Mouse (Mus musculus): ENCODE data around the gene Ell2. TPM values are rescaled to one million over a fixed set of nuclear protein-coding genes. Genes with fewer than 3 reads are reported as not detected.
A peak's percentile ranks its signal among the peaks of the same experiment; 100 is the strongest.
"Not testable (repeated sequence)": the region's sequence is repeated elsewhere in the genome, so short reads cannot be mapped to it uniquely, and the experiment has no call there.

Gene Ell2
- polyA plus RNA-seq, 1 experiment from 2014 or later = 1.1 TPM

DNA sequence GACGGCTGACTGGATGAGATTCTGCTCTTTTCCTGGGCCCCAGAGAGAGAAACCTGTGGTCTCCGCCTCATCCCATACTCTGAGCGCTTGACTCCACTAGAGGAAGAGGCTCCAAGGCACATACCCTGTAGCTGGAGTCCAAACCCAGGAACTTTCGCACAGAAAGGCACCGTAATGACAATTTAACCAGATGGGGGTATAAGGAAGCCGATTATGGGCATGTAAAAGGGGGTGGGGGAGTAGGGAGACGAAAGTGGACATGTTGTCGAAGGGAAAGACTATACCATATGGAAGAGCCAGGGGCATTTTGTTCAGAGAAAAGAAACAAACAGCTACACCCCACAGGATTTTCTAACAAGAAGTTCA lies 2.1 kb downstream of the Ell2 start:
- peaks cover 7% of the 10 kb centered on the region; the same call in 1 of the 2 replicates for H3K27me3 ChIP-seq (ENCODE audit: control insufficient read depth, insufficient read depth, low read length)
- peak overlapping the region; percentile 57; the same call in 1 of the 2 replicates for H3K9ac ChIP-seq (replicated peaks; ENCODE audit: low read length)
- H3K4me3 ChIP-seq (replicated peaks; ENCODE audit: low read depth, low read length) = peak overlapping the region; percentile 68
- ATAC-seq (ENCODE audit: low FRiP score, low TSS enrichment) = no peak
- no peaks in the 10 kb centered on the region for H3K9me3 ChIP-seq (ENCODE audit: control insufficient read depth, low read length)
- no peak overlapping the region for H3K27ac ChIP-seq (replicated peaks; ENCODE audit: low read depth, low read length)
- peak overlapping the region; percentile 84 for H3K4me2 ChIP-seq (ENCODE audit: low read length)
- WGBS = 9% methylated on average over 8 of the region's 8 CpGs
- DNase-seq = no peak
- peaks cover 6% of the 10 kb centered on the region; the same call in 1 of the 2 replicates for H3K4me1 ChIP-seq (ENCODE audit: control insufficient read depth, insufficient read depth, low read length)
- no peaks in the 10 kb centered on the region for H3K36me3 ChIP-seq (ENCODE audit: control insufficient read depth, insufficient read depth, low read length)

DNA sequence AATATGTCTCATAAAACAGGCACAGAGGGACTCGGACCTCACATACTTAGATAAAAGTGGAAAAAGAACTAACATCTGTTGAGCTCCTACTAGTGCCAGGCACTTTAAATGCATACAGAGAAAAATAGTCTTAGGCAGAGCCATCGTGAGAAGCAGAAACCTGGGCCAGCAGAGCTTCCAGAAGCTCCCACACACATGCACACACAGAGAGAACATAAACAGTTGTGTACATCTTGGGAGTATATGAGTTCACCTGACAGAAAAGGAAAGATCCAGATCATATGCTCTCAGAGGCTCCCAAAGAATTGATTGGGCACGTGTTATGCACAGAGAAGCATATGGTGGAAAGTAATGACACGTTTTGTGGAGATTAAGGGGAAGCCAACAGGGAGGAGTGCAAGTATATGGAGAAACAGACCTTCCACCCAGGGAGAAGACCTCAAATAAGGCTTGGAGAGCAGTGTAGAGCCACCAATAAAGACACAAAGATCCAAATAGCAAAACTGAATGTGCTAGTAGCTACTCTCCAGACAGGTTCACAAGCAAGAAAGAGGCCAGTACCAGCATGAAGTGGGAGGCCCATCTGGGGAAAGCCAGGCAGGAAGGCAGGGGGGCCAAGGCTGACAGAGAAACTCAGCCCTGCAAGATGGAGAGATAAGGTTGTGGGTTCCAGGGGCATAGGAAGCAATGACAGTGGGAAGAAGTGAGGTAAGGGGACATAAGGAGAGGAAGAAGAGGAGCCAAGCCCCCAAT lies 2.6 kb downstream of the Ell2 start:
- ATAC-seq (ENCODE audit: low FRiP score, low TSS enrichment) = no peak
- peak; percentile 18 for DNase-seq
- H3K4me3 ChIP-seq (replicated peaks; ENCODE audit: low read depth, low read length) = peak overlapping the region; percentile 68
- WGBS = 49% methylated on average over 4 of the region's 4 CpGs
- no peaks in the 10 kb centered on the region for H3K36me3 ChIP-seq (ENCODE audit: control insufficient read depth, insufficient read depth, low read length)
- H3K27me3 ChIP-seq (ENCODE audit: control insufficient read depth, insufficient read depth, low read length) = peaks cover 7% of the 10 kb centered on the region; the same call in 1 of the 2 replicates
- H3K9ac ChIP-seq (replicated peaks; ENCODE audit: low read length) = no peak overlapping the region
- peak overlapping the region; percentile 84 for H3K4me2 ChIP-seq (ENCODE audit: low read length)
- H3K4me1 ChIP-seq (ENCODE audit: control insufficient read depth, insufficient read depth, low read length) = peaks cover 6% of the 10 kb centered on the region; the same call in 1 of the 2 replicates
- H3K27ac ChIP-seq (replicated peaks; ENCODE audit: low read depth, low read length) = no peak overlapping the region
- no peaks in the 10 kb centered on the region for H3K9me3 ChIP-seq (ENCODE audit: control insufficient read depth, low read length)

GRCm38 (mm10) chr13:75710152-75710551 lies 3.6 kb downstream of the Ell2 start:
- 72% methylated on average over 6 of the region's 6 CpGs for WGBS
- no peak overlapping the region for H3K4me2 ChIP-seq (ENCODE audit: low read length)
- H3K4me3 ChIP-seq (replicated peaks; ENCODE audit: low read depth, low read length) = no peak overlapping the region
- DNase-seq (no peak), ATAC-seq (ENCODE audit: low FRiP score, low TSS enrichment) (no peak)
- H3K27ac ChIP-seq (replicated peaks; ENCODE audit: low read depth, low read length) = no peak overlapping the region
- peaks cover 6% of the 10 kb centered on the region; the same call in 1 of the 2 replicates for H3K4me1 ChIP-seq (ENCODE audit: control insufficient read depth, insufficient read depth, low read length)
- peaks cover 7% of the 10 kb centered on the region; the same call in 1 of the 2 replicates for H3K27me3 ChIP-seq (ENCODE audit: control insufficient read depth, insufficient read depth, low read length)
- H3K9me3 ChIP-seq (ENCODE audit: control insufficient read depth, low read length) = no peaks in the 10 kb centered on the region
- no peaks in the 10 kb centered on the region for H3K36me3 ChIP-seq (ENCODE audit: control insufficient read depth, insufficient read depth, low read length)
- no peak overlapping the region for H3K9ac ChIP-seq (replicated peaks; ENCODE audit: low read length)

GRCm38 (mm10) chr13:75711517-75711916 lies 5.0 kb downstream of the Ell2 start:
- H3K4me1 ChIP-seq (ENCODE audit: control insufficient read depth, insufficient read depth, low read length); H3K4me2 ChIP-seq (ENCODE audit: low read length); H3K27me3 ChIP-seq (ENCODE audit: control insufficient read depth, insufficient read depth, low read length); ATAC-seq (ENCODE audit: low FRiP score, low TSS enrichment); H3K4me3 ChIP-seq (replicated peaks; ENCODE audit: low read depth, low read length); H3K36me3 ChIP-seq (ENCODE audit: control insufficient read depth, insufficient read depth, low read length); H3K9me3 ChIP-seq (ENCODE audit: control insufficient read depth, low read length); H3K9ac ChIP-seq (replicated peaks; ENCODE audit: low read length); H3K27ac ChIP-seq (replicated peaks; ENCODE audit: low read depth, low read length); DNase-seq: not testable (repeated sequence)
- WGBS = 97% methylated on average over 3 of the region's 4 CpGs

DNA sequence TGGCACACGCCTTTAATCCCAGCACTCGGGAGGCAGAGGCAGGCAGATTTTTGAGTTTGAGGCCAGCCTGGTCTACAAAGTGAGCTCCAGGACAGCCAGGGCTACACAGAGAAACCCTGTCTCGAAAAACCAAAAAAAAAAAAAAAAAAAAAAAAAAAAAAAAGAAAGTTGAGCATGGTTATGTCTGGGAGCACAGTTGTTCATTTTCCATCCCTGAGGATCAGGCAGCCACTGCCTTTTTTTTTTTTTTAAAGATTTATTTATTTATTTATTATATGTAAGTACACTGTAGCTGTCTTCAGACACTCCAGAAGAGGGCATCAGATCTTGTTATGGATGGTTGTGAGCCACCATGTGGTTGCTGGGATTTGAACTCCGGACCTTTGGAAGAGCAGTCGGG lies 6.0 kb downstream of the Ell2 start:
- H3K9me3 ChIP-seq (ENCODE audit: control insufficient read depth, low read length); H3K9ac ChIP-seq (replicated peaks; ENCODE audit: low read length); ATAC-seq (ENCODE audit: low FRiP score, low TSS enrichment); H3K27me3 ChIP-seq (ENCODE audit: control insufficient read depth, insufficient read depth, low read length); H3K27ac ChIP-seq (replicated peaks; ENCODE audit: low read depth, low read length); DNase-seq; H3K4me2 ChIP-seq (ENCODE audit: low read length); H3K4me3 ChIP-seq (replicated peaks; ENCODE audit: low read depth, low read length); H3K4me1 ChIP-seq (ENCODE audit: control insufficient read depth, insufficient read depth, low read length); H3K36me3 ChIP-seq (ENCODE audit: control insufficient read depth, insufficient read depth, low read length): not testable (repeated sequence)
- WGBS = 90% methylated on average over 5 of the region's 5 CpGs

DNA sequence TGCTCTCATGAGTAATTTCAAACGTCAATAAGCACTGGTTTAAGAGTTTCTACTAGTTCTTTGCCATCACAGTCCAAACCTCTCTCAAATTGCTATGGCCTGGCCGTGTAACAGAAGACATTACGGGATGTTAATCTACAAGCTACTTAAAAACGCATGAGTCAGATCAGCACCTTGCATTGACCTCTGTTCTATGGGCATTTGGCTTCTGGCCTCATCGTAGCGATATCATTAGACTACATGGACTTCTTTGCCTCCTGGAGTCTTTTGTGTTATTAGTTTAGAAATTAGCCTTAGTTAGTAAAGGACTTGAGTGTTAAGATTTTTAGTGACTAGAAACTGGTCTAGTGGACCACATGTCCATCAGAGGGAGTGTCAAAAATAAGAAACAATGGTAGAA lies 7.8 kb downstream of the Ell2 start:
- Histone ChIP-seq H3K9ac (replicated peaks; ENCODE audit: low read length) (no peak overlapping the region), H3K4me2 (ENCODE audit: low read length) (no peak overlapping the region), H3K27me3 (ENCODE audit: control insufficient read depth, insufficient read depth, low read length) (peaks cover 3% of the 10 kb centered on the region; the same call in 1 of the 2 replicates), H3K27ac (replicated peaks; ENCODE audit: low read depth, low read length) (no peak overlapping the region), H3K4me1 (ENCODE audit: control insufficient read depth, insufficient read depth, low read length) (no peaks in the 10 kb centered on the region), H3K36me3 (ENCODE audit: control insufficient read depth, insufficient read depth, low read length) (no peaks in the 10 kb centered on the region), H3K4me3 (replicated peaks; ENCODE audit: low read depth, low read length) (no peak overlapping the region), H3K9me3 (ENCODE audit: control insufficient read depth, low read length) (no peaks in the 10 kb centered on the region)
- DNase-seq (no peak), ATAC-seq (ENCODE audit: low FRiP score, low TSS enrichment) (no peak)
- WGBS = 91% methylated on average over 6 of the region's 6 CpGs

GRCm38 (mm10) chr13:75717638-75718302 lies 11.2 kb downstream of the Ell2 start:
- Histone ChIP-seq H3K27ac (replicated peaks; ENCODE audit: low read depth, low read length) (no peak overlapping the region), H3K4me1 (ENCODE audit: control insufficient read depth, insufficient read depth, low read length) (no peaks in the 10 kb centered on the region), H3K27me3 (ENCODE audit: control insufficient read depth, insufficient read depth, low read length) (no peaks in the 10 kb centered on the region), H3K9ac (replicated peaks; ENCODE audit: low read length) (no peak overlapping the region), H3K9me3 (ENCODE audit: control insufficient read depth, low read length) (no peaks in the 10 kb centered on the region), H3K36me3 (ENCODE audit: control insufficient read depth, insufficient read depth, low read length) (no peaks in the 10 kb centered on the region), H3K4me2 (ENCODE audit: low read length) (no peak overlapping the region), H3K4me3 (replicated peaks; ENCODE audit: low read depth, low read length) (no peak overlapping the region)
- WGBS = 76% methylated on average over 3 of the region's 3 CpGs
- ATAC-seq (ENCODE audit: low FRiP score, low TSS enrichment) = no peak
- DNase-seq = no peak

DNA sequence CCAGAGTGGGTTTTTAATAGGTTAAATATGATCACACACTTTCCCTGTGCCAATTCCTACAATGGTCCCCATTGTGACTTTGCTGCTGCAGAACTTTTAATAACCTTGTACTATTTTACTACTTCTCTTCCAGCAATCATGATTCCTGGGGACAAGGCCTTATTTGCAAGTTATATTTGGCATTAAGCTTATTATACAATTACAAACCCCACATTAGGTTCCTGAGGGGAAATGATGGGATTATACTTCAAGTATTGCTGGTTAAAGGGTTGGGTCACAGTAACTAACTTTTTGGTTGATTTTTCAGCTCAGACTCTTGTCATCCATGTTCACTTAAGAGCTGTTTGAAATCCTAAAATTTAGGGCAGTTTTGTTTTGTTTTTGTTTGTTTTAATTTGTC lies 11.8 kb downstream of the Ell2 start:
- H3K4me2 ChIP-seq (ENCODE audit: low read length) = no peak overlapping the region
- H3K4me1 ChIP-seq (ENCODE audit: control insufficient read depth, insufficient read depth, low read length) = no peaks in the 10 kb centered on the region
- H3K9me3 ChIP-seq (ENCODE audit: control insufficient read depth, low read length) = no peaks in the 10 kb centered on the region
- no peak overlapping the region for H3K4me3 ChIP-seq (replicated peaks; ENCODE audit: low read depth, low read length)
- H3K9ac ChIP-seq (replicated peaks; ENCODE audit: low read length) = no peak overlapping the region
- DNase-seq (no peak), ATAC-seq (ENCODE audit: low FRiP score, low TSS enrichment) (no peak)
- H3K27ac ChIP-seq (replicated peaks; ENCODE audit: low read depth, low read length) = no peak overlapping the region
- H3K36me3 ChIP-seq (ENCODE audit: control insufficient read depth, insufficient read depth, low read length) = no peaks in the 10 kb centered on the region
- H3K27me3 ChIP-seq (ENCODE audit: control insufficient read depth, insufficient read depth, low read length) = no peaks in the 10 kb centered on the region

DNA sequence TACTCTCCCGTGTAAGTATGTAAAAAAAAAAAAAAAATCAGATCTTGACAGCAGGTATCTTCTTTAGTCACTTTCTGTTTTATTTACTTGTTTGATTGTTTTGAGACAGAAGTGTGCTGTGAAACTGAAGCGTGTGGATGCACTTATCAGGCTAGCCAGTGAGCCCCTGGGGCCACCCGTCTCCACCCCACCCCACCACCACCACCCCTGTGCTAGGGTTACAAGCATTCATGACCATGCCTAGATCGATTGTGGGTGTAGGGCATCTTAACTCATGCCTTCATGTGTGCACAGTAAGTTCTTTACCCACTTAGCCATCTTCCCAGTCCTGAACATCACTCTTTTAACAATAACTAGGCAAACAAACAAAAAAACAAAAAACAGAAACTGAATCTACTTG lies 13.1 kb downstream of the Ell2 start:
- Histone ChIP-seq H3K4me2 (ENCODE audit: low read length) (no peak overlapping the region), H3K4me1 (ENCODE audit: control insufficient read depth, insufficient read depth, low read length) (no peaks in the 10 kb centered on the region), H3K27ac (replicated peaks; ENCODE audit: low read depth, low read length) (no peak overlapping the region), H3K27me3 (ENCODE audit: control insufficient read depth, insufficient read depth, low read length) (no peaks in the 10 kb centered on the region), H3K9me3 (ENCODE audit: control insufficient read depth, low read length) (no peaks in the 10 kb centered on the region), H3K9ac (replicated peaks; ENCODE audit: low read length) (no peak overlapping the region), H3K36me3 (ENCODE audit: control insufficient read depth, insufficient read depth, low read length) (no peaks in the 10 kb centered on the region), H3K4me3 (replicated peaks; ENCODE audit: low read depth, low read length) (no peak overlapping the region)
- ATAC-seq (ENCODE audit: low FRiP score, low TSS enrichment) = no peak
- 91% methylated on average over 4 of the region's 4 CpGs for WGBS
- no peak for DNase-seq

Measured in midbrain, embryonic 14.5 days (tissue).